Mouse (Mus musculus): ENCODE measurements at regions not wholly inside any gene's neighbourhood (a gene's known extent, or its start where the extent isn't known, plus 50 kb on each side); places are given as distances from the start of the nearest gene placed in this dataset.

GRCm38 (mm10) chr1:105150624-105151465 lies 205.7 kb downstream of the Rnf152 start:
- Histone ChIP-seq H3K4me2 (ENCODE audit: low read depth, low read length, severe bottlenecking) (no peak overlapping the region), H3K36me3 (ENCODE audit: control insufficient read depth, insufficient read depth, low read length) (no peaks in the 10 kb centered on the region), H3K4me3 (ENCODE audit: low read depth, low read length) (no peak overlapping the region), H3K9me3 (ENCODE audit: control insufficient read depth, low read length) (no peaks in the 10 kb centered on the region), H3K27ac (ENCODE audit: low read depth, low read length) (no peak overlapping the region), H3K27me3 (ENCODE audit: control insufficient read depth, insufficient read depth, low read length) (no peaks in the 10 kb centered on the region), H3K4me1 (replicated peaks; ENCODE audit: control insufficient read depth, insufficient read depth, low read length) (no peaks in the 10 kb centered on the region), H3K9ac (ENCODE audit: low read length) (no peak overlapping the region)
- ATAC-seq (replicated peaks; ENCODE audit: low FRiP score) = no peak
- 83% methylated on average over 12 of the region's 12 CpGs for WGBS
- DNase-seq (ENCODE audit: low spot score) = no peak

GRCm38 (mm10) chr1:105148792-105149191 lies 207.7 kb downstream of the Rnf152 start:
- 88% methylated on average over 2 of the region's 2 CpGs for WGBS
- H3K9me3 ChIP-seq (ENCODE audit: control insufficient read depth, low read length) = no peaks in the 10 kb centered on the region

GRCm38 (mm10) chr1:105148048-105148447 lies 208.5 kb downstream of the Rnf152 start:
- Histone ChIP-seq H3K4me2 (ENCODE audit: low read depth, low read length, severe bottlenecking) (no peak overlapping the region), H3K9ac (ENCODE audit: low read length) (no peak overlapping the region), H3K4me1 (replicated peaks; ENCODE audit: control insufficient read depth, insufficient read depth, low read length) (no peaks in the 10 kb centered on the region), H3K36me3 (ENCODE audit: control insufficient read depth, insufficient read depth, low read length) (no peaks in the 10 kb centered on the region), H3K4me3 (ENCODE audit: low read depth, low read length) (no peak overlapping the region), H3K27me3 (ENCODE audit: control insufficient read depth, insufficient read depth, low read length) (no peaks in the 10 kb centered on the region), H3K27ac (ENCODE audit: low read depth, low read length) (no peak overlapping the region), H3K9me3 (ENCODE audit: control insufficient read depth, low read length) (no peaks in the 10 kb centered on the region)
- DNase-seq (ENCODE audit: low spot score) (no peak), ATAC-seq (replicated peaks; ENCODE audit: low FRiP score) (no peak)

More at GRCm38 (mm10) chr1:105148792-105149191, 207.7 kb downstream of the Rnf152 start:
- Histone ChIP-seq H3K27me3 (ENCODE audit: control insufficient read depth, insufficient read depth, low read length) (no peaks in the 10 kb centered on the region), H3K27ac (ENCODE audit: low read depth, low read length) (no peak overlapping the region), H3K4me3 (ENCODE audit: low read depth, low read length) (no peak overlapping the region), H3K4me1 (replicated peaks; ENCODE audit: control insufficient read depth, insufficient read depth, low read length) (no peaks in the 10 kb centered on the region), H3K36me3 (ENCODE audit: control insufficient read depth, insufficient read depth, low read length) (no peaks in the 10 kb centered on the region), H3K4me2 (ENCODE audit: low read depth, low read length, severe bottlenecking) (no peak overlapping the region), H3K9ac (ENCODE audit: low read length) (no peak overlapping the region)
- DNase-seq (ENCODE audit: low spot score) (no peak), ATAC-seq (replicated peaks; ENCODE audit: low FRiP score) (no peak)

GRCm38 (mm10) chr1:105123936-105124335 lies 232.6 kb downstream of the Rnf152 start:
- Histone ChIP-seq H3K9me3 (ENCODE audit: control insufficient read depth, low read length) (no peaks in the 10 kb centered on the region), H3K27ac (ENCODE audit: low read depth, low read length) (no peak overlapping the region), H3K36me3 (ENCODE audit: control insufficient read depth, insufficient read depth, low read length) (no peaks in the 10 kb centered on the region), H3K4me2 (ENCODE audit: low read depth, low read length, severe bottlenecking) (no peak overlapping the region), H3K4me3 (ENCODE audit: low read depth, low read length) (no peak overlapping the region), H3K27me3 (ENCODE audit: control insufficient read depth, insufficient read depth, low read length) (no peaks in the 10 kb centered on the region), H3K4me1 (replicated peaks; ENCODE audit: control insufficient read depth, insufficient read depth, low read length) (no peaks in the 10 kb centered on the region), H3K9ac (ENCODE audit: low read length) (no peak overlapping the region)
- ATAC-seq (replicated peaks; ENCODE audit: low FRiP score) (no peak), DNase-seq (ENCODE audit: low spot score) (no peak)
- WGBS = 83% methylated on average over 4 of the region's 4 CpGs

- no peak for DNase-seq (ENCODE audit: low spot score)
- Histone ChIP-seq H3K4me2 (ENCODE audit: low read depth, low read length, severe bottlenecking) (no peak overlapping the region), H3K9ac (ENCODE audit: low read length) (no peak overlapping the region), H3K27me3 (ENCODE audit: control insufficient read depth, insufficient read depth, low read length) (no peaks in the 10 kb centered on the region), H3K9me3 (ENCODE audit: control insufficient read depth, low read length) (no peaks in the 10 kb centered on the region), H3K4me1 (replicated peaks; ENCODE audit: control insufficient read depth, insufficient read depth, low read length) (no peaks in the 10 kb centered on the region), H3K36me3 (ENCODE audit: control insufficient read depth, insufficient read depth, low read length) (no peaks in the 10 kb centered on the region), H3K4me3 (ENCODE audit: low read depth, low read length) (no peak overlapping the region), H3K27ac (ENCODE audit: low read depth, low read length) (no peak overlapping the region)
- no peak for ATAC-seq (replicated peaks; ENCODE audit: low FRiP score)
- WGBS = 88% methylated on average over 2 of the region's 2 CpGs
Observed at GRCm38 (mm10) chr1:105117888-105118287, 238.6 kb downstream of the Rnf152 start.

GRCm38 (mm10) chr1:105116231-105116630 lies 240.3 kb downstream of the Rnf152 start:
- Histone ChIP-seq H3K9me3 (ENCODE audit: control insufficient read depth, low read length) (no peaks in the 10 kb centered on the region), H3K27ac (ENCODE audit: low read depth, low read length) (no peak overlapping the region), H3K4me2 (ENCODE audit: low read depth, low read length, severe bottlenecking) (no peak overlapping the region), H3K9ac (ENCODE audit: low read length) (no peak overlapping the region), H3K27me3 (ENCODE audit: control insufficient read depth, insufficient read depth, low read length) (no peaks in the 10 kb centered on the region), H3K4me1 (replicated peaks; ENCODE audit: control insufficient read depth, insufficient read depth, low read length) (peaks cover 3% of the 10 kb centered on the region; the same call in 1 of the 2 replicates), H3K4me3 (ENCODE audit: low read depth, low read length) (no peak overlapping the region), H3K36me3 (ENCODE audit: control insufficient read depth, insufficient read depth, low read length) (no peaks in the 10 kb centered on the region)
- ATAC-seq (replicated peaks; ENCODE audit: low FRiP score) (no peak), DNase-seq (ENCODE audit: low spot score) (no peak)
- WGBS = 82% methylated on average over 3 of the region's 3 CpGs

GRCm38 (mm10) chr1:105115391-105115790 lies 241.1 kb downstream of the Rnf152 start:
- Histone ChIP-seq H3K9ac (ENCODE audit: low read length) (no peak overlapping the region), H3K4me3 (ENCODE audit: low read depth, low read length) (no peak overlapping the region), H3K9me3 (ENCODE audit: control insufficient read depth, low read length) (no peaks in the 10 kb centered on the region), H3K27me3 (ENCODE audit: control insufficient read depth, insufficient read depth, low read length) (no peaks in the 10 kb centered on the region), H3K27ac (ENCODE audit: low read depth, low read length) (no peak overlapping the region), H3K4me2 (ENCODE audit: low read depth, low read length, severe bottlenecking) (no peak overlapping the region), H3K36me3 (ENCODE audit: control insufficient read depth, insufficient read depth, low read length) (no peaks in the 10 kb centered on the region), H3K4me1 (replicated peaks; ENCODE audit: control insufficient read depth, insufficient read depth, low read length) (peaks cover 3% of the 10 kb centered on the region; the same call in 1 of the 2 replicates)
- DNase-seq (ENCODE audit: low spot score) (no peak), ATAC-seq (replicated peaks; ENCODE audit: low FRiP score) (no peak)
- WGBS = 89% methylated on average over 6 of the region's 6 CpGs

GRCm38 (mm10) chr1:105114835-105115234 lies 241.7 kb downstream of the Rnf152 start:
- no peak overlapping the region for H3K27ac ChIP-seq (ENCODE audit: low read depth, low read length)
- no peak overlapping the region for H3K4me3 ChIP-seq (ENCODE audit: low read depth, low read length)
- no peaks in the 10 kb centered on the region for H3K36me3 ChIP-seq (ENCODE audit: control insufficient read depth, insufficient read depth, low read length)
- H3K9ac ChIP-seq (ENCODE audit: low read length) = no peak overlapping the region
- H3K27me3 ChIP-seq (ENCODE audit: control insufficient read depth, insufficient read depth, low read length) = no peaks in the 10 kb centered on the region
- no peak overlapping the region for H3K4me2 ChIP-seq (ENCODE audit: low read depth, low read length, severe bottlenecking)
- H3K9me3 ChIP-seq (ENCODE audit: control insufficient read depth, low read length) = no peaks in the 10 kb centered on the region
- DNase-seq (ENCODE audit: low spot score) (no peak), ATAC-seq (replicated peaks; ENCODE audit: low FRiP score) (no peak)
- 91% methylated on average over 3 of the region's 3 CpGs for WGBS
- peaks cover 3% of the 10 kb centered on the region; the same call in 1 of the 2 replicates for H3K4me1 ChIP-seq (replicated peaks; ENCODE audit: control insufficient read depth, insufficient read depth, low read length)

All from forebrain, embryonic 11.5 days (tissue).